Mouse (Mus musculus): ENCODE measurements around the gene Pde4b.
"Not testable (repeated sequence)": the region's sequence is repeated elsewhere in the genome, so short reads cannot be mapped to it uniquely, and the experiment has no call there.

The Pde4b gene

DNA sequence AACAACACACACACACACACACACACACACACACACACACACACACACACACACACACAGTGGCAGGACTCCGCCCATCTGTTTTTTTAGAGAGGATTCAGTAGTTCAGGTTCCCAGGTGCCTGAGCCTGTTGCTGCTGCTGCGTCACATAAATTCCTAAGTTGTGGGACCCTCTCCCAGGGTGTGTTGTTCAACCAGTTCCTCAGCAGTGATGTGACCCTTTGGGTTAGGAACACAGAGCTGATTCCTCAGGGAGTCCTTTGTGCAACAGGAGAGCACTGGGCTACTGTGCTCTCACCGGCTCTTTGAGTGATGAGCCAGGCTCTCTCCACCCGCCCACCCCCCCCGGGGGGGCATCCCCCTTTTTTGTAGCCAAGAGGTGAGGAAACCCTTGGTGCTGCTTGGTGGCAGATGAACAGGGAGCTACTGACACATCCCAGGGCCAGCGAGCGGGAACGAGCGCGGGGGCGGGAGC, at the start of gene Pde4b:
Gene Pde4b, plus strand, starts transcription at position 453 of the 475 bp plus-strand sequence.
- DNase-seq (ENCODE audit: inconsistent ontology term), result no peak

DNA sequence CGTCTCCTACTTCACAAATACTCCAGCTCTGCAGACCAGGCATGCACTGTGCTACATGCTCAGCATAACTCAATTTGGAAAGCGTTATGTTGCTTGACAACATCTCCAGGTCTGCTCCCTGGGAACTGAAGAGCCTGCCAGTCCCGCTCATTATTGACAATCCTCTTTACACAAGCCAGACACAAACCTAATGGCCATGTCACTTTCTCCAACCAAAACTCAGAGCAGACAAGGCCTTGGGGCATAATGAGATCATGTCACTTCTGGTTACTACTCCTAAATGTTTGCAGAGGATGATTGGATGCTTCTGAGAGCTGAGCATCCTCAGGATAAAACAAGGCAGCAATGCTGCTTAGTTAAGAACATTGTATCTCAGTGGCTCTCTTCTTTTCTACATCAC, 47.2 kb upstream of the Pde4b start:
- DNase-seq (ENCODE audit: inconsistent ontology term), result peak; percentile 15

DNA sequence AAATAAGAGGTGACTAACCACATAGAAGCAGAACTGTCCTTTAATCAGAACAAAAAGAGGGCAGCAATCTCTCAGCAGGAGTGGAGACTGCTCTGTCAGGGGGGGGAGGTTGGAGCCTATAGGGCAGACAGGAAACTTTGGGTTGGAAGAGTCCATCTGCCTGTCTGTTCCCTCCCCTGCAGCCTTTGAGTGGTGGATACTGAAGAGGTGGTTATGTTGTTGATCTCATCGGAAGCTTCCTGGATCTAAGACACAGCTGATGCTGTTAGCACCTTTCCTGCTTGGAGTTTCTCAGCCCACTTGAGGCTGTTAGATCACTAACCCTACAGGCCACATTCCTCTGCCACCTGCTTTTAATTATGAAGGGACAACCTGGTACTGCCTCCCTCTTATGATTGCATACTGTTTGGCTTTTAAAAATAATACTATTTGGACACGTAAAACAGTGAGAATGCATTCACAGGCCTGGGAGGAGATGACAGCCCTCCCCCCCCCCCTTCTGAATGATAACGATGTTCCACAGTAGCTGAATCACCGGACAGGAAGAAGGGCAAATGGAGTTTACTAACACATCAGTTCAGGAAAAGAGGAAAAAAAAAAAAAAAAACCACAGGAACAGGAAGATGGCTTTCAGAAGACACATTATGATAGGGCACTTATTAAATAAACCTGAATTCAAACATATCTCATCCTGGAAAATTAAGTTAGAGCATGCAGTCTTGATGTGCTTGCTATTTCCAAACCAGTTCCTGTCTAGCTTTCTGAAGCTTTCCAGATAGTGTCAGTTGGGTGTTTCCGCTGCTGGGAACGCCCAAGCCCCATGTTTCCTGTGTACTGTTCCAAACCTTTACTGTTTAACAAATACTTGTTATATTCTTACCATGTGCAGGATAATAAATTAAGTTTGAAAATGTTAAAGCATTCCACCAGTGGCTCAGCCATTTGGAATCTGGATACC, 41.9 kb upstream of the Pde4b start:
- DNase-seq (ENCODE audit: inconsistent ontology term), result peak; percentile 63

DNA sequence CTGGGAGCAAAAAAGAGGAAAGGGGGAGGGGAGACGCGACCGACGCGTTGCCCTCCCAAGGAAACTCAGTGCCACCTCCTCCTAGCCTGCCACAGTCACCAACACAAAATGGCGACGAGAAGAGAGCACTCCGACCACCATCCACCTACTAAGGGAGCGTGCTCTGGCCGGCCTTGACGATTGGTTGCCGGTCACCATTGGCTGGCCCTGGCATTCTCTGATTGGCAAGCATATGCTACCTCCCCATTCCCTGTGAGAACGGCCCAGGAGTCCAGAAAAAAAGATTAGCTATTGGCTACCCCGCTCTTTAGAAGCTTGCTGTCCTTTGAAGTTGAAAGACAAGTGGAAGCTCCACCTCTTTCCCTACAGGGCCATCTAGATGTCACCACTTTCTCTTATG, 38.0 kb upstream of the Pde4b start:
- not testable (repeated sequence) for DNase-seq (ENCODE audit: inconsistent ontology term)

- no peak for DNase-seq (ENCODE audit: inconsistent ontology term)
These were observed 26.0 kb upstream of the Pde4b start for GRCm38 (mm10) chr4:102061322-102061721.

DNA sequence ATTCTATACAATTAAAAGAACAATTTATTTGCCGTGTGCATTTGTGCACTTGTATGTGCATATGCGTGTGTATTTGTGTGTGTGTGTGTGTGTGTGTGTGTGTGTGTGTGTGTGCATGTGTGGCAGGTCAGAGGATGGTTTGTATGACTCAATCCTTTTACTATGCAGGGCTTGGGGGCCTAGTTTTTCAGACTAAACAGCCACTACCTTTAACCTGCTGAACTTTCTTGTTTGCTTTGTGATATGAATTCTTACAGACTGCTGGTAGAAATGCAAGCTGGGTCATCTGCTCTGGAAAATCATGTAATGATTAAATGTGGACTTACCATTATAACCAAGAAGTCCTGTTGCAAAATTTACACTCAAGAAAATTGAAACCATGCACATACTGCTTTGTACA, 18.0 kb upstream of the Pde4b start:
- DNase-seq (ENCODE audit: inconsistent ontology term), result no peak

DNA sequence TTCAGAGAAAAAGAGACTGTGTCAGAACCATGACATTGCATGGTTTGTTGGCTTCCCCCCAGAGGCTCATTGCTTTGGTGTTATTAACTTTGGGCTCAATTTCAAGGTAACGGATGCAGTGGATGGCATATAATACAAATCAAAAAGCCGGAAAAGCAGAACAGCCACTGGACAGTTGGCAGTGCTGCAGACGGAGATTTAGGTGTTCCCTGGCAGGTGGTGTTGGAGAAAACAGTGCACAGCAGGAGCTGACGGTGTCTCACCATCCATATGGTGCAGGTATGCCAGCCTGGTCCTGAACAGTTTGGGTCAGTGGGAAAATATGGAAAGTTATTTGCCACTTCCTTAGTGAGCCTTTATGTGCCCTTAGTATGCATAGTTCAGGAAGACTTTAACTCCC, 1.0 kb upstream of the Pde4b start:
- no peak for DNase-seq (ENCODE audit: inconsistent ontology term)

- DNase-seq (ENCODE audit: inconsistent ontology term), result peak; percentile 34
These were observed 357 bp downstream of the Pde4b start for GRCm38 (mm10) chr4:102087566-102088234.

DNA sequence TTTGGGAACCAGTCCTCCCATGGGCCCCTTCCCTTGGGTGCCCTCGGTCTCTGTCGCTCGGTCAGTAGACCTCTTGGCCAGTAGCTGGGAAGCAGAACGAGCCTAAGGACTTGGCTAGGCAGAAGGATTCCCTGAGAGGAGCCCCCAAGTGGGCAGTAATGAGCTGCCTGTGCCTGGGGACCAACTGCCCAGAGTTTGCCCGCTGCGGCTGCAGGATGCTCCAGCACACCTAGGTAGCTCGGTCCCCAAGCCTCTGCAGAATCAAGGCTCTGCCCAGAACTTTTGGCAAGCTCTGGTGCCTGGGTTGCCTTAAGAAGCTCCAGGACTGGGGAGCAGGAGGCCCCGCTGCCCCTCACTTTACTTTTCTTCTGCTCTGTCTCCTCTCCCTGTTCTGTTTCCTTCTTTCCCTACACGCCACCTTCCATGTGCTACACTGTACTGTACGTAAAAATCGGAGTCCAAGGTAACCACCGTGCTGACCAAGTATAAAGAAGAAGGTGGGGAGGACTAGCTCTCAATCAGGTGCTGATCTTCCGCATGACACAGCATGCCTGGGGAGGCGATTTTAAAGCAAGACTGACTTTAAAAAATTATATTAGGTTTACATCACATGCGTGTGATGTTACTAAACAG, 1.0 kb downstream of the Pde4b start:
- no peak for DNase-seq (ENCODE audit: inconsistent ontology term)

DNA sequence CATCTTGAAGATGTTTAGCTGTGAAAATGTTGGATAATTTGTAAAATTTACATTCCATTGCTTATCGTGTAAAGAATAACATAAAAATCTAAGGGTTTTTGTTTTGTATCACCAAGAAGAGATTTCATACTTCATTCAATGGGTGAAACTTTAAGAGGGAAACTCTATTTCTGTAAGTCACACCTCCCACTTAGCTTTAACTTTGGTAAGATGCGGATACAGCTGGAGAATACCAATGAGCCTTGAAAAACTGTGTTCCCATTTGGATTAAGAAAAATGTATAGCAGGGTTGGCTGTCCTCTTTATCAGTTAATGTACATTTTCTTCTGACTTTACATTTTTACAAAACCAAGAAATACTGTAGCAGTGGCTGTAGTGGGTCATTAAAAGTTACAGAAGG, 8.5 kb downstream of the Pde4b start:
- no peak for DNase-seq (ENCODE audit: inconsistent ontology term)

- DNase-seq (ENCODE audit: inconsistent ontology term), result no peak
These were observed 14.9 kb downstream of the Pde4b start for GRCm38 (mm10) chr4:102102241-102102640.

DNA sequence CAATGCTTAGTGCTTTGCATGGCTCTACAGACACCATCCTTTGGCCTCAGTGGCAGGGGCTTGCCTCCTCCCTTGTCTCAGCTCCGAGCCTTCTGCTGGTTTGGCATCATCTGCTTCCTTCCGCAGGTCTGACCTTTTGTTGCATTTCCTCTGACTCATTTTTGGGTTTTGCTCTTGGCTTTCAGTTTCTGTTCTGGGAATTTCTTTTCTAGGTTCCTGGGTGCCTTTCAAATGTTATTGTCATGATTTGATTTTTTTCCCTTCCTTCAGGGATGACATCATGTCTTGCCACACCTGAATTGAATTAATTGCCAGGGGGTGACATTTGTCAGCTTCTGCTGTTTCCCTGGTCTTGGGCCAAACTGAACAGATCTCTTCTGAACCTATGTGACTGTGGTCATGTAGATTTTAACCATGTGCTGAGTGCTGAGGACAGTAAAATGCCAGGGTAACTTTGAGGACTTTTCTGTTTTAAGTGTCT, 17.2 kb downstream of the Pde4b start:
- peak; percentile 39 for DNase-seq (ENCODE audit: inconsistent ontology term)

DNA sequence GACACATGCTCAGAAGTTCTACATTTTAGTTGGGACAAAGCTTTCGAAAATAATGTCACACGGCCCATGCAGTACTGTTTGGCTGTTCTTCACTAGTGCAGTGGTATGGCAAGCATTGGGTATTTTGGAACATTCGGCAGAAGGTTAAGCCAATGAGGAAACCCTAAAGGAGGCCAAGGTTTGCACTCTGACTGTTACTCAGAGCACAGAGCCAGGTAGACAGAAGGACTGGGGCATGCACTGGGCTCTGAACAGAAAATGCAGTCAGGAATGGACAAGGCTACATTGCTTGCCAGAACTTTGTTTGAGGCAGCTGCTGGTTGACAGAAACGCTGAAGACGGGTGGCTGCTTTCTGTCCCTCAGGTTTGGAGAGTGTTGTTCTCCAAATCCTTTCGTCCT, 19.4 kb downstream of the Pde4b start:
- DNase-seq (ENCODE audit: inconsistent ontology term), result no peak

- DNase-seq (ENCODE audit: inconsistent ontology term), result no peak
These were observed 32.1 kb downstream of the Pde4b start for GRCm38 (mm10) chr4:102119454-102119853.

- DNase-seq (ENCODE audit: inconsistent ontology term), result no peak
These were observed 49.1 kb downstream of the Pde4b start for GRCm38 (mm10) chr4:102136366-102136849.

DNA sequence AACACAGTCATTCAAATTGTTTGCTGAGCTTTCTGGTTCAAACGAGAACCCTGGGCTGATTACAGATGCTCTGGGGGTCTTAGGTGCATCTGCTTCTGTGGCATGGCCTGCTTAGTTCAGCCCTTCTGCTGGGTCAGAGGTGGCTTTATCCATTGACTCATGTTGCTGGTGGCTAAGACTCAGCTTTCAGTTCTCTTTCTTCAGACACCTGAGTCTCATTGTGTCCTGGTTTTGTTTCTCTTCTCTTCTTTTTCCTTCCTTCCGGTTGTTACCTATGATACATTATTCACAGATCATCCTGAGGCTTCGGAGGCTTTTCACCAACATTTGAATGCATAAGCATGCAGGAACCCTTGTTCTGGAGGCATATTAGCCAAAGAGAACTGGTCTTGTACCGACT, 51.0 kb downstream of the Pde4b start:
- DNase-seq (ENCODE audit: inconsistent ontology term), result no peak

GRCm38 (mm10) chr4:102141241-102141640, 53.9 kb downstream of the Pde4b start:
- DNase-seq (ENCODE audit: inconsistent ontology term), result no peak

DNA sequence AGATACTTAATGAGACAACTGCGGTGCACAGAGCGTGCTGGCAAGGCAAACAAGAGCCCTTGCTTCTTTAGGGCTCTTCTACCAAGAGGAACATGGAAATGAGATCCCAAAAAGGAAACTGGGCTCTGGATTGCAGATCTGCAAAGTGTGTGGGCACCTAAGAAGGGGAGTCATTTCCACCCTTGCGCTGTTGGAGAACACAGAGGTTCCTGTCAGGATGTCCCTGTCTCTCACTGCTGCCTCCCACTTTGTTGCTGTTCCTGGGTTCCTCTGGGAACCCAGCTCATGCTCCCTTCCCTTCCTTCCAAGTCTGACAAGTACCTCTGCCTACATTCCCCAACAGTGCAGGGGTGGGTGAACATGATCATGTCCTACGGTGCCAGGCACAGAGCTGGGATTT, 61.4 kb downstream of the Pde4b start:
- no peak for DNase-seq (ENCODE audit: inconsistent ontology term)

- no peak for DNase-seq (ENCODE audit: inconsistent ontology term)
These were observed 71.8 kb downstream of the Pde4b start for GRCm38 (mm10) chr4:102159178-102159577.

GRCm38 (mm10) chr4:102171636-102172035, 84.3 kb downstream of the Pde4b start:
- no peak for DNase-seq (ENCODE audit: inconsistent ontology term)

DNA sequence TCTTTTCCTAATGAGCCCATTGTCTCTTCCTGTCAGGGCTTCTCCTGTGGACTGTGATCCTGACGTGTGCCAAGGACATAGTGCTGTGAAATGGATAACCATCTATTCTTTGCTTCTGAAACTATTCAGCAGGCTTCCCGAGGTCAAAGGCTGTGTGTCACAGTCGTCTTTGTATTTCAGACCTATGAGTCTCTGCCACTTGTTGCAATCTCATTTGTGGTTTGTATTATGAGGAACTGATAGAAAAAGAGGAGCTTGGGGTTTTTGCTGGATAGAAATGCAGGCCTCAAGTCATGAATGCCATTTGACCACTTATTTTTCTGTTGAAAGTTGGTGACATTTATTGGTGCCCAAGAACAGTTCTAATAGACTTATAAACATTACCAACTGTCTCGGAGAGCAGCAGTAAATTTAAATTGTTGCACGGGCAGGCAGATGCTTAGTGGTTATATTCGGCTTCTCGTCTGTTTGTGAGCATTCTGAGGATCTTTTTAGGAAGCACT, 85.4 kb downstream of the Pde4b start:
- DNase-seq (ENCODE audit: inconsistent ontology term), result peak; percentile 40

DNA sequence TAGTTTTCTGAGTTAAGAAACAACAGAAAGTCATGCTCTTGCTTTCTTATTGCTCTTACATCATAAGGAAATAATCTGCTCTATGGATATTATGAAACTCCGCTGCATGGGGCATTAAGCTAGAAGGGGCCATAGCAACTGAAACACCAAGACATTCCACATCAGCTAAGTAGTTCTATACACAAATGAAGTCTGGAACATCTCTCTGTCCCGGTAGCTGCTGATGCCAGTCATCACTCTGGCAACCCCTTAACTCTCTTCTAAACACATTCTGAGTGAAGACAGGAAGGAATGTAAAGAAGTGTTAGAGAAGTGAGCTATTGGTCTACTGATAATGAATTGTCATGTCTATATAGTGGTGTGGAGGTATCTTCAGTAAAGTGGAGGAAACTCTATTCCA, 88.6 kb downstream of the Pde4b start:
- DNase-seq (ENCODE audit: inconsistent ontology term), result no peak

Measured in Muller cell, postnatal 12 days (primary cell).